Mouse (Mus musculus) mouse trophoblast stem cell (cell line): ENCODE measurements at regions not wholly inside any gene's neighbourhood (a gene's known extent, or its start where the extent isn't known, plus 50 kb on each side); places are given as distances from the start of the nearest gene placed in this dataset.

Experiments
- in situ Hi-C, 2 experiments: fragments of 300-500 bp; cut with MseI, MboI; formaldehyde crosslinking; loops; 2 replicates in 1 of 2; 3 replicates in 1 of 2; pipeline ENCODE4 v1.15.1; 2025

- in situ Hi-C loops: no loop called here
Observed at GRCm38 (mm10) chr8:11977121-11977520, 136.8 kb downstream of the Tex29 start.

- in situ Hi-C loops: no loop called here
Observed at GRCm38 (mm10) chr8:11979056-11979455, 138.8 kb downstream of the Tex29 start.

GRCm38 (mm10) chr8:11981458-11981857, 141.2 kb downstream of the Tex29 start:
- in situ Hi-C loops: no loop called here

GRCm38 (mm10) chr8:11990024-11990423, 149.8 kb downstream of the Tex29 start:
- in situ Hi-C loops: no loop called here

GRCm38 (mm10) chr8:11999736-12000458, 159.6 kb downstream of the Tex29 start:
- in situ Hi-C loops: no loop called here

- in situ Hi-C loops: no loop called here
Observed at GRCm38 (mm10) chr8:12000459-12000789, 160.2 kb downstream of the Tex29 start.

- in situ Hi-C loops: no loop called here
Observed at GRCm38 (mm10) chr8:12004241-12004640, 164.0 kb downstream of the Tex29 start.

- in situ Hi-C loops: no loop called here
Observed at GRCm38 (mm10) chr8:12012769-12013168, 172.5 kb downstream of the Tex29 start.

GRCm38 (mm10) chr8:12017750-12018149, 177.5 kb downstream of the Tex29 start:
- in situ Hi-C loops: no loop called here

GRCm38 (mm10) chr8:12019272-12019671, 179.0 kb downstream of the Tex29 start:
- in situ Hi-C loops: no loop called here

GRCm38 (mm10) chr8:12023669-12024390, 183.6 kb downstream of the Tex29 start:
- in situ Hi-C loops: no loop called here

GRCm38 (mm10) chr8:12030363-12031116, 190.3 kb downstream of the Tex29 start:
- in situ Hi-C loops: no loop called here

- in situ Hi-C loops: no loop called here
Observed at GRCm38 (mm10) chr8:12031796-12032195, 191.5 kb downstream of the Tex29 start.

- in situ Hi-C loops: no loop called here
Observed at GRCm38 (mm10) chr8:12032386-12032785, 192.1 kb downstream of the Tex29 start.

- in situ Hi-C loops: no loop called here
Observed at GRCm38 (mm10) chr8:12036349-12036748, 196.1 kb downstream of the Tex29 start.

GRCm38 (mm10) chr8:12040924-12041323, 200.7 kb downstream of the Tex29 start:
- in situ Hi-C loops: no loop called here

GRCm38 (mm10) chr8:12041662-12042061, 201.4 kb downstream of the Tex29 start:
- in situ Hi-C loops: no loop called here

- in situ Hi-C loops: no loop called here
Observed at GRCm38 (mm10) chr8:12050841-12051240, 210.6 kb downstream of the Tex29 start.

- in situ Hi-C loops: no loop called here
Observed at GRCm38 (mm10) chr8:12051357-12051756, 211.1 kb downstream of the Tex29 start.

- in situ Hi-C loops: no loop called here
Observed at GRCm38 (mm10) chr8:12055931-12056330, 215.7 kb downstream of the Tex29 start.

- in situ Hi-C loops: no loop called here
Observed at GRCm38 (mm10) chr8:12061237-12061636, 217.4 kb upstream of the A230072I06Rik start.

GRCm38 (mm10) chr8:12062710-12063109, 215.9 kb upstream of the A230072I06Rik start:
- in situ Hi-C loops: no loop called here

GRCm38 (mm10) chr8:12064664-12065063, 214.0 kb upstream of the A230072I06Rik start:
- in situ Hi-C loops: no loop called here
